Mouse (Mus musculus): ENCODE results near the gene Gm21953.
"Not testable (repeated sequence)": the region's sequence is repeated elsewhere in the genome, so short reads cannot be mapped to it uniquely, and the experiment has no call there.

GRCm38 (mm10) chr4:42318034-42318433, 24.0 kb downstream of the Gm21953 start, which contains the start of gene Fam205a3:
- not testable (repeated sequence) for TF ChIP-seq CTCF, EP300 (IDR thresholded peaks at IDR 0.05; ENCODE audit: low read depth)

All from heart, postnatal 0 days (tissue).